Mouse (Mus musculus): ENCODE measurements around the gene Hdac7. TPM values are rescaled to one million over a fixed set of nuclear protein-coding genes. Genes with fewer than 3 reads are reported as not detected.

The Hdac7 gene
- total and polyA plus RNA-seq, 3 experiments, result 19.8 to 55.2 (median 21.7) TPM

- in situ Hi-C loops (cut with MboI; ENCODE audit: low pct_ligation_motif_present, low pct_unique_long_range_greater_than_20kb, low sequenced_read_pairs), result loop anchor here (25.0 kb wide), 1 partner anchor 308 kb away; the partner anchor contains the start of genes Asb8 and Ccdc184
- DNase-seq (ENCODE audit: extremely low read depth), result no peak
- dilution Hi-C loops (cut with MboI; ENCODE audit: extremely low pct_ligation_motif_present, extremely low pct_unique_long_range_greater_than_20kb, low sequenced_read_pairs), result no loop called here
These were observed 9.8 kb upstream of the Hdac7 start for GRCm38 (mm10) chr15:97854059-97854458.

DNA sequence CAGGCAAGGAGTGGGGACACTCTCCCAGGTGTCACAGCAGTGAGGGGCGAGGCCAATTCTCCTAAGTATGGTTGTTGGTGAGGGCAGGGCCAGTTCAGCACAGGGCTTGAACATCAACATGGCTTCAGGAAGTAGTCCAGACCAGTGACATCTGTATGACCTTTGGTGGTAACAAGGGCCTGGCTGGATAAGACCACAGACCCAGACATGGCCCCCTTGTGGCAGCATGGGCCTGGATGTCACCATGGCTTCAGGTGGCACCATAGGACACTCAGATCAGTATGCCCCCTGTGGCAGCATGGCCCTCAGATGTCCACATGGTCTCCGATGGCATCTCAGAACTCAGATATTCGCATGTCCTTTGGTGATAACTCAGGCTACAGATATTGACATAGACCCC is 8.0 kb upstream of the Hdac7 start:
- dilution Hi-C loops (cut with MboI; ENCODE audit: extremely low pct_ligation_motif_present, extremely low pct_unique_long_range_greater_than_20kb, low sequenced_read_pairs), result no loop called here

More at GRCm38 (mm10) chr15:97854059-97854458, 9.8 kb upstream of the Hdac7 start:
- Histone ChIP-seq H3K27ac (ENCODE audit: insufficient read depth, low read depth) (no peak overlapping the region), H3K27me3 (replicated peaks) (peaks cover 7% of the 10 kb centered on the region), H3K4me3 (replicated peaks in 1 of 3; ENCODE audit: low read depth in 2 of 3, low read length in 2 of 3, poor library complexity in 1 of 3) (no peak overlapping the region), H3K9me3 (replicated peaks; ENCODE audit: low read length) (peaks cover 5% of the 10 kb centered on the region), H3K9ac (ENCODE audit: insufficient read depth, low read depth) (no peak overlapping the region), H3K79me2 (replicated peaks; ENCODE audit: control insufficient read depth, extremely low read depth, insufficient read depth, poor library complexity, severe bottlenecking) (no peaks in the 10 kb centered on the region), H3K4me2 (ENCODE audit: insufficient read depth, low read depth, poor library complexity, severe bottlenecking) (no peak overlapping the region), H3K36me3 (replicated peaks in 1 of 2; ENCODE audit: control insufficient read depth in 1 of 2, insufficient read depth in 1 of 2, low read length in 1 of 2) (no peaks in the 10 kb centered on the region), H3K4me1 (ENCODE audit: control insufficient read depth in 1 of 2, insufficient read depth in 2 of 2) (peaks cover 3 to 23% of the 10 kb centered on the region in 2 experiments)
- TF ChIP-seq CHD1 (IDR thresholded peaks at IDR 0.05; ENCODE audit: low read depth, low read length) (no peak), SIN3A (IDR thresholded peaks at IDR 0.05; ENCODE audit: low read length) (no peak), ELF1 (IDR thresholded peaks at IDR 0.05; ENCODE audit: low read depth, low read length) (no peak), CTCF (conservative IDR thresholded peaks at IDR 0.05 in 1 of 2, IDR thresholded peaks at IDR 0.05 in 1 of 2; ENCODE audit: low read depth in 2 of 2, low read length in 2 of 2) (peak in 1 of 2 experiments; percentile 54; a peak in 2 of 4 replicates), USF2 (conservative IDR thresholded peaks at IDR 0.05; ENCODE audit: low read depth, low read length) (no peak), RAD21 (IDR thresholded peaks at IDR 0.05; ENCODE audit: low read depth, low read length) (peak; percentile 54), SMC3 (IDR thresholded peaks at IDR 0.05; ENCODE audit: low read depth, low read length) (peak; percentile 52)

GRCm38 (mm10) chr15:97851011-97851410 is 6.7 kb upstream of the Hdac7 start:
- Histone ChIP-seq H3K4me1 (ENCODE audit: control insufficient read depth in 1 of 2, insufficient read depth in 2 of 2) (peaks cover 6 to 31% of the 10 kb centered on the region in 2 experiments), H3K79me2 (replicated peaks; ENCODE audit: control insufficient read depth, extremely low read depth, insufficient read depth, poor library complexity, severe bottlenecking) (no peaks in the 10 kb centered on the region), H3K4me2 (ENCODE audit: insufficient read depth, low read depth, poor library complexity, severe bottlenecking) (no peak overlapping the region), H3K9ac (ENCODE audit: insufficient read depth, low read depth) (no peak overlapping the region), H3K4me3 (replicated peaks in 1 of 3; ENCODE audit: low read depth in 2 of 3, low read length in 2 of 3, poor library complexity in 1 of 3) (no peak overlapping the region), H3K36me3 (replicated peaks in 1 of 2; ENCODE audit: control insufficient read depth in 1 of 2, insufficient read depth in 1 of 2, low read length in 1 of 2) (no peaks in the 10 kb centered on the region), H3K9me3 (replicated peaks; ENCODE audit: low read length) (peaks cover 4% of the 10 kb centered on the region), H3K27me3 (replicated peaks) (peaks cover 3% of the 10 kb centered on the region), H3K27ac (ENCODE audit: insufficient read depth, low read depth) (no peak overlapping the region)
- DNase-seq (ENCODE audit: extremely low read depth), result no peak
- dilution Hi-C loops (cut with MboI; ENCODE audit: extremely low pct_ligation_motif_present, extremely low pct_unique_long_range_greater_than_20kb, low sequenced_read_pairs) (no loop called here), in situ Hi-C loops (cut with MboI; ENCODE audit: low pct_ligation_motif_present, low pct_unique_long_range_greater_than_20kb, low sequenced_read_pairs) (loop anchor here (25.0 kb wide), 1 partner anchor 311 kb away; the partner anchor contains the start of genes Asb8 and Ccdc184)
- TF ChIP-seq EP300 (IDR thresholded peaks at IDR 0.05; ENCODE audit: low read length) (no peak), JUN (IDR thresholded peaks at IDR 0.05; ENCODE audit: insufficient read depth, low read depth, low read length) (no peak), CHD2 (IDR thresholded peaks at IDR 0.05; ENCODE audit: low read length) (no peak), JUND (conservative IDR thresholded peaks at IDR 0.05; ENCODE audit: low read depth, low read length) (no peak)

More for the DNA sequence above, 8.0 kb upstream of the Hdac7 start:
- peaks cover 5% of the 10 kb centered on the region for H3K9me3 ChIP-seq (replicated peaks; ENCODE audit: low read length)
- H3K4me1 ChIP-seq (ENCODE audit: control insufficient read depth in 1 of 2, insufficient read depth in 2 of 2), result peaks cover 6 to 31% of the 10 kb centered on the region in 2 experiments
- in situ Hi-C loops (cut with MboI; ENCODE audit: low pct_ligation_motif_present, low pct_unique_long_range_greater_than_20kb, low sequenced_read_pairs), result loop anchor here (25.0 kb wide), 1 partner anchor 310 kb away; the partner anchor contains the start of genes Asb8 and Ccdc184
- H3K4me2 ChIP-seq (ENCODE audit: insufficient read depth, low read depth, poor library complexity, severe bottlenecking), result no peak overlapping the region
- no peaks in the 10 kb centered on the region for H3K79me2 ChIP-seq (replicated peaks; ENCODE audit: control insufficient read depth, extremely low read depth, insufficient read depth, poor library complexity, severe bottlenecking)
- no peak for DNase-seq (ENCODE audit: extremely low read depth)
- H3K36me3 ChIP-seq (replicated peaks in 1 of 2; ENCODE audit: control insufficient read depth in 1 of 2, insufficient read depth in 1 of 2, low read length in 1 of 2), result no peaks in the 10 kb centered on the region
- no peak overlapping the region for H3K27ac ChIP-seq (ENCODE audit: insufficient read depth, low read depth)
- H3K4me3 ChIP-seq (replicated peaks in 1 of 3; ENCODE audit: low read depth in 2 of 3, low read length in 2 of 3, poor library complexity in 1 of 3), result no peak overlapping the region
- TF ChIP-seq PAX5 (IDR thresholded peaks at IDR 0.05; ENCODE audit: low read length) (no peak), CTCF (conservative IDR thresholded peaks at IDR 0.05 in 1 of 2, IDR thresholded peaks at IDR 0.05 in 1 of 2; ENCODE audit: low read depth in 2 of 2, low read length in 2 of 2) (peak in 1 of 2 experiments; percentile 35; a peak in 2 of 4 replicates), IRF4 (IDR thresholded peaks at IDR 0.05; ENCODE audit: low read depth, low read length) (no peak), ZNF384 (IDR thresholded peaks at IDR 0.05; ENCODE audit: low read depth, low read length) (no peak), GABPA (IDR thresholded peaks at IDR 0.05; ENCODE audit: insufficient replicate concordance, low read depth, low read length) (no peak), SMC3 (IDR thresholded peaks at IDR 0.05; ENCODE audit: low read depth, low read length) (0 out of 2 replicates have a peak, but pooled peaks have one; percentile 3)
- H3K27me3 ChIP-seq (replicated peaks), result peaks cover 6% of the 10 kb centered on the region
- H3K9ac ChIP-seq (ENCODE audit: insufficient read depth, low read depth), result no peak overlapping the region

All from CH12.LX (cell line).